Mouse (Mus musculus) ES-E14 (cell line): ENCODE results near the gene Cog7. TPM values are rescaled to one million over a fixed set of nuclear protein-coding genes. Genes with fewer than 3 reads are reported as not detected.

Experiments used
- DNase-seq: peaks from one replicate; pipeline ENCODE4 v3.0.0-alpha.2; 2013; ENCODE audit warnings: low read depth, low spot score
- H3K27ac ChIP-seq: 2 replicates; pipeline ENCODE4 v1.5.1; 2012; ENCODE audit warnings: low read depth, mild to moderate bottlenecking, low read length, moderate library complexity, mixed read lengths; ENCODE audit not compliant: poor library complexity, insufficient read depth, severe bottlenecking
- H3K36me3 ChIP-seq: 2 replicates; pipeline ENCODE4 v1.6.1; 2012; ENCODE audit warnings: mild to moderate bottlenecking, low read length, moderate library complexity, mixed read lengths; ENCODE audit not compliant: control insufficient read depth, poor library complexity, insufficient read depth, severe bottlenecking
- H3K4me1 ChIP-seq, 2 experiments: fragments of 150-350 bp in 1 of 2; sonication (generic) in 1 of 2; 2 replicates each; pipeline ENCODE4 v1.6.1; 2012; ENCODE audit warnings: low read length in 2 of 2, mild to moderate bottlenecking in 1 of 2, mixed read lengths in 1 of 2; ENCODE audit not compliant: control insufficient read depth in 2 of 2, insufficient read depth in 2 of 2, poor library complexity in 1 of 2
- H3K4me3 ChIP-seq, 2 experiments: fragments of 150-350 bp in 1 of 2; sonication (generic) in 1 of 2; 2 replicates each; pipeline ENCODE4 v1.5.1; 2012; ENCODE audit warnings: low read length in 2 of 2, low read depth in 1 of 2, mild to moderate bottlenecking in 1 of 2, mixed read lengths in 1 of 2; ENCODE audit not compliant: insufficient read depth in 1 of 2, poor library complexity in 1 of 2, severe bottlenecking in 1 of 2
- H3K9ac ChIP-seq: 2 replicates; pipeline ENCODE4 v1.6.1; 2012; ENCODE audit warnings: low read depth, mild to moderate bottlenecking, low read length, mixed read lengths; ENCODE audit not compliant: poor library complexity, insufficient read depth, severe bottlenecking
- H3K9me3 ChIP-seq: fragments of 150-350 bp; sonication (generic); 2 replicates; pipeline ENCODE4 v1.6.1; 2012; ENCODE audit warnings: low read depth, mild to moderate bottlenecking, low read length; ENCODE audit not compliant: control insufficient read depth, insufficient read depth
- CHD2 ChIP-seq: IDR thresholded peaks from 2 replicates; pipeline ENCODE4 v1.6.1; 2014; ENCODE audit warnings: mild to moderate bottlenecking, low read depth, low read length, inconsistent platforms
- HCFC1 ChIP-seq: IDR thresholded peaks from 2 replicates; pipeline ENCODE4 v1.6.1; 2012; ENCODE audit warnings: low read length, inconsistent platforms, borderline replicate concordance; ENCODE audit not compliant: insufficient read depth
- MAFK ChIP-seq: IDR thresholded peaks from 2 replicates; pipeline ENCODE4 v1.6.1; 2014; ENCODE audit warnings: mild to moderate bottlenecking, low read depth, low read length, inconsistent platforms; ENCODE audit not compliant: insufficient read depth
- ZC3H11A ChIP-seq: IDR thresholded peaks from 2 replicates; pipeline ENCODE4 v1.6.1; 2012; ENCODE audit warnings: low read depth, mild to moderate bottlenecking, inconsistent platforms, low read length, borderline replicate concordance
- ZNF384 ChIP-seq: IDR thresholded peaks from 2 replicates; pipeline ENCODE4 v1.6.1; 2012; ENCODE audit warnings: low read depth, low read length, inconsistent platforms
- in situ Hi-C, 2 experiments: fragments of 600-800 bp; cut with MboI; formaldehyde crosslinking; loops; one replicate each; pipeline ENCODE4 v1.15.1; 2025; ENCODE audit warnings: low sequenced_read_pairs in 2 of 2, inconsistent platforms in 1 of 2; ENCODE audit not compliant: unreplicated experiment in 2 of 2
- total RNA-seq: library from RNA; depleted of rRNA; stranded (reverse); fragments of 300-350 nt; gene quantifications from 2 replicates; pipeline ENCODE4 v1.2.3, GENCODE M21; 2012

Gene Cog7
- total RNA-seq, 1 experiment: 19.9 TPM

GRCm38 (mm10) chr7:121971698-121972097, 9.8 kb downstream of the Cog7 start:
- no peaks in the 10 kb centered on the region for H3K4me1 ChIP-seq
- no peak for DNase-seq
- no peak for TF ChIP-seq HCFC1
- no peak for TF ChIP-seq ZC3H11A
- no peak for TF ChIP-seq MAFK
- TF ChIP-seq ZNF384: no peak
- TF ChIP-seq CHD2: no peak
- H3K4me3 ChIP-seq: no peak overlapping the region
- no peak overlapping the region for H3K27ac ChIP-seq
- in situ Hi-C loops: loop anchor here in 1 of 2 experiments (25.0 kb wide), 1 partner anchor 234 kb away; the partner anchor contains the start of gene Scnn1g
- H3K9ac ChIP-seq: no peak overlapping the region
- H3K36me3 ChIP-seq: peaks cover 11% of the 10 kb centered on the region
- no peaks in the 10 kb centered on the region for H3K9me3 ChIP-seq

- TF ChIP-seq HCFC1 (no peak), ZNF384 (no peak), MAFK (no peak), ZC3H11A (no peak), CHD2 (no peak)
Measured at GRCm38 (mm10) chr7:121970250-121970649, 11.3 kb downstream of the Cog7 start.

GRCm38 (mm10) chr7:121968816-121969215, 12.7 kb downstream of the Cog7 start:
- Histone ChIP-seq H3K9ac (no peak overlapping the region), H3K4me1 (no peaks in the 10 kb centered on the region), H3K27ac (no peak overlapping the region), H3K36me3 (peaks cover 9% of the 10 kb centered on the region), H3K9me3 (no peaks in the 10 kb centered on the region), H3K4me3 (no peak overlapping the region)
- DNase-seq: no peak
- TF ChIP-seq MAFK: no peak
- TF ChIP-seq ZNF384: no peak
- TF ChIP-seq ZC3H11A: no peak
- TF ChIP-seq CHD2: no peak
- TF ChIP-seq HCFC1: no peak
- in situ Hi-C loops: loop anchor here (5.0 to 25.0 kb wide), 2 partner anchors 232 to 237 kb away; partner anchors contain the start of gene Scnn1g (in 2 of the 2)

More at GRCm38 (mm10) chr7:121970250-121970649, 11.3 kb downstream of the Cog7 start:
- no peak for DNase-seq
- H3K9ac ChIP-seq: no peak overlapping the region
- in situ Hi-C loops: loop anchor here in 1 of 2 experiments (25.0 kb wide), 1 partner anchor 233 kb away; the partner anchor contains the start of gene Scnn1g
- peaks cover 11% of the 10 kb centered on the region for H3K36me3 ChIP-seq
- no peak overlapping the region for H3K4me3 ChIP-seq
- no peak overlapping the region for H3K27ac ChIP-seq
- H3K9me3 ChIP-seq: no peaks in the 10 kb centered on the region
- H3K4me1 ChIP-seq: no peaks in the 10 kb centered on the region

GRCm38 (mm10) chr7:121968242-121968641, 13.3 kb downstream of the Cog7 start:
- no peak for DNase-seq
- Histone ChIP-seq H3K9ac (no peak overlapping the region), H3K27ac (no peak overlapping the region), H3K4me1 (no peaks in the 10 kb centered on the region), H3K4me3 (no peak overlapping the region), H3K36me3 (peaks cover 9% of the 10 kb centered on the region), H3K9me3 (no peaks in the 10 kb centered on the region)
- in situ Hi-C loops: loop anchor here (5.0 to 25.0 kb wide), 2 partner anchors 231 to 236 kb away; partner anchors contain the start of gene Scnn1g (in 2 of the 2)
- TF ChIP-seq ZNF384 (no peak), ZC3H11A (no peak), MAFK (no peak), CHD2 (no peak), HCFC1 (no peak)

GRCm38 (mm10) chr7:121966169-121966568, 15.3 kb downstream of the Cog7 start:
- TF ChIP-seq CHD2: no peak
- no peak for TF ChIP-seq ZC3H11A
- TF ChIP-seq ZNF384: no peak
- no peak for TF ChIP-seq MAFK
- no peak for TF ChIP-seq HCFC1
- no peak for DNase-seq
- H3K27ac ChIP-seq: no peak overlapping the region
- no peak overlapping the region for H3K9ac ChIP-seq
- H3K36me3 ChIP-seq: peaks cover 18% of the 10 kb centered on the region
- no peaks in the 10 kb centered on the region for H3K9me3 ChIP-seq
- H3K4me1 ChIP-seq: peaks cover 0 to 2% of the 10 kb centered on the region in 2 experiments; a peak in 1 of 4 replicates
- no peak overlapping the region for H3K4me3 ChIP-seq
- in situ Hi-C loops: loop anchor here (5.0 to 25.0 kb wide), 2 partner anchors 229 to 234 kb away; partner anchors contain the start of gene Scnn1g (in 2 of the 2)
